Mouse (Mus musculus) G1E (cell line): ENCODE measurements around the gene Ablim1. TPM values are rescaled to one million over a fixed set of nuclear protein-coding genes. Genes with fewer than 3 reads are reported as not detected.

Source experiments
- ATAC-seq: 2 replicates; pipeline ENCODE4 v1.8.0; 2016; ENCODE audit warnings: mild to moderate bottlenecking; ENCODE audit not compliant: insufficient number of reproducible peaks, poor library complexity, low FRiP score, severe bottlenecking; ENCODE audit errors: extremely low read depth
- DNase-seq: peaks from one replicate; pipeline ENCODE4 v3.0.0; 2012; ENCODE audit warnings: low spot score
- H3K27me3 ChIP-seq: 2 replicates; pipeline ENCODE4 v1.6.1; 2012; ENCODE audit warnings: mild to moderate bottlenecking, low read length, inconsistent platforms; ENCODE audit not compliant: insufficient read depth
- H3K36me3 ChIP-seq: replicated peaks from 2 replicates; pipeline ENCODE3; 2012; ENCODE audit warnings: mild to moderate bottlenecking, inconsistent platforms
- H3K4me1 ChIP-seq: 2 replicates; pipeline ENCODE4 v1.6.1; 2012; ENCODE audit warnings: low read depth, low read length, inconsistent platforms, mixed read lengths; ENCODE audit not compliant: insufficient read depth
- H3K4me3 ChIP-seq: 2 replicates; pipeline ENCODE4 v1.5.1; 2012; ENCODE audit warnings: low read depth, mild to moderate bottlenecking, inconsistent platforms, low read length, moderate library complexity, mixed read lengths
- H3K9me3 ChIP-seq: replicated peaks from 2 replicates; pipeline ENCODE4 v1.6.1; 2012; ENCODE audit warnings: inconsistent platforms
- CTCF ChIP-seq: IDR thresholded peaks from 2 replicates; pipeline ENCODE4 v1.5.1; 2012; ENCODE audit warnings: low read depth, low read length, inconsistent platforms, mixed read lengths
- GATA1 ChIP-seq: IDR thresholded peaks from 2 replicates; pipeline ENCODE4 v1.6.1; 2012; ENCODE audit warnings: borderline replicate concordance, low read length, inconsistent platforms, mixed read lengths
- GATA2 ChIP-seq: IDR thresholded peaks from 2 replicates; pipeline ENCODE4 v1.6.1; 2012; ENCODE audit warnings: low read depth, low read length, inconsistent platforms, borderline replicate concordance
- POLR2AphosphoS5 ChIP-seq: IDR thresholded peaks from 2 replicates; pipeline ENCODE4 v1.6.1; 2012; ENCODE audit warnings: low read depth, low read length, inconsistent platforms; ENCODE audit not compliant: insufficient replicate concordance
- TAL1 ChIP-seq: conservative IDR thresholded peaks from 2 replicates; pipeline ENCODE4 v1.6.1; 2012; ENCODE audit warnings: low read depth, low read length, inconsistent platforms, mixed read lengths
- polyA plus RNA-seq: library from polyadenylated mRNA; stranded (reverse); fragments of >175 nt; gene quantifications from 2 replicates; pipeline ENCODE4 v1.2.3, GENCODE M21; 2012
- total RNA-seq, 2 experiments: library from RNA; stranded (forward) in 1 of 2; stranded (reverse) in 1 of 2; fragments of 200-1000 nt in 1 of 2; fragments of >200 nt in 1 of 2; fragmentation: Nextera tagmentation in 1 of 2; gene quantifications; 2 replicates each; pipeline ENCODE4 v1.2.3; 2014 to 2017

The Ablim1 gene
- total and polyA plus RNA-seq, 3 experiments: 0.08 to 0.71 TPM; not detected in 1

DNA sequence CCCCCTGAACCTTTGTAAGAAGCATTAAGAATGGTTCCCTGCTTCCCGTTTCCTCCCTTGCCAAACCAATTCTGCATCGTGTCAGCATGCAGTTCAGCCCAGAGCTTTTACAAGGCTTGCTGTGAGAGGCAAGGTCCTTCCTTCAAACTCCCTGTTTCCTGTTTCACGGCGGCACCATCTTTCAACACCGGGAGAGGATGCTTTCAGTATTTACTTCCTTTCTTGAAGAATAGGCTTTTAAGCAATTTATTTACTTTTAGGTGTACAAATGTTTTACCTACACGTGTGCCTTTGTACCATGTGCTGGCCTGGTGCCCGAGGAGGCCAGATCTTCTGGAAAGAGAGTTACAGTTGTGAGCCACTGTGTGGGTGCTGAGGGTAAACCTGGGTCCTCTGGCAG, 41.6 kb upstream of the Ablim1 start:
- ATAC-seq (no peak), DNase-seq (no peak)
- H3K4me1 ChIP-seq: peaks cover 30% of the 10 kb centered on the region
- H3K36me3 ChIP-seq: peaks cover 35% of the 10 kb centered on the region
- TF ChIP-seq GATA2 (no peak), GATA1 (no peak), POLR2AphosphoS5 (no peak), TAL1 (no peak), CTCF (no peak)
- H3K9me3 ChIP-seq: no peaks in the 10 kb centered on the region
- H3K27me3 ChIP-seq: no peaks in the 10 kb centered on the region
- no peak overlapping the region for H3K4me3 ChIP-seq

- DNase-seq: no peak
- no peak overlapping the region for H3K4me3 ChIP-seq
- H3K4me1 ChIP-seq: peaks cover 30% of the 10 kb centered on the region
- no peak for TF ChIP-seq TAL1
- TF ChIP-seq POLR2AphosphoS5: no peak
- TF ChIP-seq GATA2: no peak
- no peak for TF ChIP-seq CTCF
- TF ChIP-seq GATA1: no peak
- H3K27me3 ChIP-seq: no peaks in the 10 kb centered on the region
- no peak for ATAC-seq
- H3K36me3 ChIP-seq: peaks cover 35% of the 10 kb centered on the region
- H3K9me3 ChIP-seq: no peaks in the 10 kb centered on the region
Measured at GRCm38 (mm10) chr19:57355451-57356251, 40.9 kb upstream of the Ablim1 start.

- Histone ChIP-seq H3K9me3 (no peaks in the 10 kb centered on the region), H3K36me3 (peaks cover 35% of the 10 kb centered on the region), H3K4me1 (peaks cover 28% of the 10 kb centered on the region), H3K27me3 (no peaks in the 10 kb centered on the region), H3K4me3 (no peak overlapping the region)
- DNase-seq (no peak), ATAC-seq (no peak)
- no peak for TF ChIP-seq GATA2
- no peak for TF ChIP-seq TAL1
- TF ChIP-seq CTCF: no peak
- no peak for TF ChIP-seq POLR2AphosphoS5
- no peak for TF ChIP-seq GATA1
Measured at GRCm38 (mm10) chr19:57354715-57355114, 40.0 kb upstream of the Ablim1 start.

GRCm38 (mm10) chr19:57354050-57354449, 39.3 kb upstream of the Ablim1 start:
- no peak for TF ChIP-seq GATA1
- TF ChIP-seq POLR2AphosphoS5: no peak
- no peak for TF ChIP-seq CTCF
- TF ChIP-seq TAL1: no peak
- no peak for TF ChIP-seq GATA2
- H3K36me3 ChIP-seq: peaks cover 35% of the 10 kb centered on the region
- H3K9me3 ChIP-seq: no peaks in the 10 kb centered on the region
- ATAC-seq (no peak), DNase-seq (no peak)
- peaks cover 21% of the 10 kb centered on the region for H3K4me1 ChIP-seq
- no peak overlapping the region for H3K4me3 ChIP-seq
- no peaks in the 10 kb centered on the region for H3K27me3 ChIP-seq

- Histone ChIP-seq H3K4me3 (no peak overlapping the region), H3K36me3 (peaks cover 28% of the 10 kb centered on the region), H3K4me1 (peaks cover 13% of the 10 kb centered on the region), H3K27me3 (no peaks in the 10 kb centered on the region), H3K9me3 (peaks cover 5% of the 10 kb centered on the region; the same call in 1 of the 2 replicates)
- no peak for TF ChIP-seq TAL1
- TF ChIP-seq CTCF: no peak
- no peak for TF ChIP-seq GATA1
- TF ChIP-seq POLR2AphosphoS5: no peak
- no peak for TF ChIP-seq GATA2
- DNase-seq (no peak), ATAC-seq (no peak)
Measured at GRCm38 (mm10) chr19:57353228-57353627, 38.5 kb upstream of the Ablim1 start.

DNA sequence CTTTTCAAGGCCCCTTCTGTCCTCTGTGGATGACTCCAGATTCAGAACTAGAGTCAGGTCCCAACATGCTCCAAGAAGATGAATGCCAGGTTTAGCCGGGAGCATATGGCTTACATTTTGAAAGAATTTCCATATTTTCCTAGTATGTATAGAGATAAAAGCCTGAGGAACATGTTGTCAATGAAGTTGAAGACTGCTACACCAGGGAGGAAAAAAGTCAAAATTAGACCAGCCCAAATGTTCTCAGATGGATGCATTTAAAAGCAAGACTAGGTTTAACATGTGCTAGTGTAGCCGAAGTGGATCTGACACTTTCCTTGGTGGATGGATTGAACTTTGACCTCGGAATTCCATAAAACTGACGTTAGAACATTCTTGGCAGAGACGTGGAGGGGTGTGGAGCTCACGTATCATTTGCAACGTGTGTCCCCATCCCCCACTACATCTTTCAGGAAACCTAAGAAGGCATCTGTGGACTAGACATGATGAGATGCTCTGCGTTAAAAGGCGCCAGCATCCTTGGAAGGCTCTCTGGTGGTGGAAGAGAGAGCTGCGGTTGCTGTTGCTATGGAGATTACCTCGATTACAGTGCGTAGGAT, 37.7 kb upstream of the Ablim1 start:
- no peak overlapping the region for H3K4me3 ChIP-seq
- ATAC-seq (no peak), DNase-seq (no peak)
- peaks cover 20% of the 10 kb centered on the region for H3K36me3 ChIP-seq
- peaks cover 5% of the 10 kb centered on the region; the same call in 1 of the 2 replicates for H3K9me3 ChIP-seq
- TF ChIP-seq GATA1: no peak
- TF ChIP-seq CTCF: no peak
- H3K27me3 ChIP-seq: no peaks in the 10 kb centered on the region
- peaks cover 5% of the 10 kb centered on the region; the same call in 1 of the 2 replicates for H3K4me1 ChIP-seq
